Mouse (Mus musculus): ENCODE data around the gene Stam. TPM values are rescaled to one million over a fixed set of nuclear protein-coding genes. Genes with fewer than 3 reads are reported as not detected.

Gene Stam
- 42.2 and 66.1 TPM in 2 replicates for polyA plus RNA-seq (2012; rRNA removed)

GRCm38 (mm10) chr2:14073362-14074220 lies at the start of gene Stam:
Gene Stam, plus strand, starts transcription at chr2:14074098.

GRCm38 (mm10) chr2:14055566-14056331 lies 18.1 kb upstream of the Stam start, which contains the start of gene Hacd1:
Gene Hacd1, minus strand, starts transcription at chr2:14056135.

GRCm38 (mm10) chr2:14174334-14174733 lies 100.4 kb downstream of the Stam start, which contains the start of gene Tmem236:
Gene Tmem236, plus strand, starts transcription at chr2:14174523.

Other genes with a start within 250 kb of the Stam start
- 15.3 and 34.5 TPM in 2 replicates for gene Hacd1, start 18.0 kb upstream of the Stam start, polyA plus RNA-seq (2012; rRNA removed)
- 0.05 and 0.11 TPM in 2 replicates for gene Tmem236, start 100.4 kb downstream of the Stam start, polyA plus RNA-seq (2012; rRNA removed)
- 5.7 and 6.3 TPM in 2 replicates for gene Mrc1, start 155.3 kb downstream of the Stam start, polyA plus RNA-seq (2012; rRNA removed)